Mouse (Mus musculus) liver, postnatal 0 days (tissue): ENCODE data around the gene Eid1. TPM values are rescaled to one million over a fixed set of nuclear protein-coding genes. Genes with fewer than 3 reads are reported as not detected.

Experiments used
- ATAC-seq: fragments of 200-750 bp; cut with Nextera tagmentation; 2 replicates; pipeline ENCODE4 v1.8.0; 2017; ENCODE audit warnings: mild to moderate bottlenecking, moderate library complexity
- DNase-seq: peaks from one replicate; pipeline ENCODE4 v3.0.0-alpha.2; 2016
- H3K27ac ChIP-seq: fragments of 300-500 bp; sonication (generic); 2 replicates; pipeline ENCODE4 v1.5.1; 2014; ENCODE audit warnings: antibody characterized with exemption, moderate library complexity, mild to moderate bottlenecking, low read depth
- H3K27me3 ChIP-seq: fragments of 300-500 bp; sonication (generic); 2 replicates; pipeline ENCODE4 v1.6.1; 2014; ENCODE audit warnings: low read length, control low read depth, mixed read lengths; ENCODE audit not compliant: insufficient read depth
- H3K36me3 ChIP-seq: fragments of 300-500 bp; sonication (generic); replicated peaks from 2 replicates; pipeline ENCODE4 v1.6.1; 2014; ENCODE audit warnings: mild to moderate bottlenecking, control low read depth, low read length, moderate library complexity, mixed read lengths; ENCODE audit not compliant: insufficient read depth
- H3K4me1 ChIP-seq: fragments of 300-500 bp; sonication (generic); 2 replicates; pipeline ENCODE4 v1.6.1; 2014; ENCODE audit warnings: antibody characterized with exemption, mild to moderate bottlenecking, control low read depth; ENCODE audit not compliant: insufficient read depth
- H3K4me2 ChIP-seq: fragments of 300-500 bp; sonication (generic); 2 replicates; pipeline ENCODE4 v1.6.1; 2014; ENCODE audit warnings: low read depth, mild to moderate bottlenecking, low read length, moderate library complexity, mixed read lengths
- H3K4me3 ChIP-seq: fragments of 300-500 bp; sonication (generic); 2 replicates; pipeline ENCODE4 v1.5.1; 2014; ENCODE audit warnings: low read depth, low read length
- H3K9ac ChIP-seq: fragments of 300-500 bp; sonication (generic); replicated peaks from 2 replicates; pipeline ENCODE4 v1.6.1; 2014; ENCODE audit warnings: mild to moderate bottlenecking, moderate library complexity
- H3K9me3 ChIP-seq: fragments of 300-500 bp; sonication (generic); 2 replicates; pipeline ENCODE4 v1.6.1; 2016; ENCODE audit warnings: mild to moderate bottlenecking, control low read depth, low read length, mixed read lengths
- CTCF ChIP-seq: sonication (generic); IDR thresholded peaks from 2 replicates; pipeline ENCODE4 v1.5.1; 2016; ENCODE audit warnings: antibody characterized with exemption, low read depth
- EP300 ChIP-seq: IDR thresholded peaks from 2 replicates; pipeline ENCODE4 v1.6.1; 2016; ENCODE audit warnings: antibody characterized with exemption, low read depth, mild to moderate bottlenecking
- WGBS: fragments of 180-500 bp; shearing (Covaris S2); extraction: QIAGEN DNeasy Blood & Tissue Kit; methylation state at CpG from one replicate; pipeline ENCODE4 v1.1.7; 2014; ENCODE audit not compliant: insufficient replicate concordance; 5-methylcytosine and 5-hydroxymethylcytosine counted together
- polyA plus RNA-seq: library from polyadenylated mRNA; unstranded; fragments of >200 nt; fragmentation: Nextera tagmentation; extraction: Ambion mirVana; gene quantifications from 2 replicates; pipeline ENCODE4 v1.2.1, GENCODE M21; 2015

Gene Eid1
- polyA plus RNA-seq, 1 experiment from 2014 or later: 27.9 TPM

- peak overlapping the region; percentile 42 for H3K4me3 ChIP-seq
- H3K27me3 ChIP-seq: peaks cover 49% of the 10 kb centered on the region
- no peak overlapping the region for H3K27ac ChIP-seq
- no peak for TF ChIP-seq EP300
- no peak for TF ChIP-seq CTCF
- peak overlapping the region; percentile 86 for H3K4me2 ChIP-seq
- 2% methylated on average over 18 of the region's 18 CpGs for WGBS
- no peak for DNase-seq
- H3K36me3 ChIP-seq: no peaks in the 10 kb centered on the region
- no peak overlapping the region; the same call in 1 of the 2 replicates for H3K9ac ChIP-seq
- H3K9me3 ChIP-seq: no peaks in the 10 kb centered on the region
- H3K4me1 ChIP-seq: peaks cover 14% of the 10 kb centered on the region
- ATAC-seq: 0 out of 2 replicates have a peak, but pooled peaks have one; percentile 25
Measured at GRCm38 (mm10) chr2:125723086-125723407, 50.2 kb downstream of the Eid1 start.

GRCm38 (mm10) chr2:125723408-125724085, 50.7 kb downstream of the Eid1 start:
- Histone ChIP-seq H3K9me3 (no peaks in the 10 kb centered on the region), H3K27me3 (peaks cover 49% of the 10 kb centered on the region), H3K9ac (peak overlapping the region; percentile 41; the same call in 1 of the 2 replicates), H3K4me3 (peak overlapping the region; percentile 42), H3K4me1 (peaks cover 14% of the 10 kb centered on the region), H3K27ac (no peak overlapping the region), H3K4me2 (peak overlapping the region; percentile 86), H3K36me3 (no peaks in the 10 kb centered on the region)
- peak; percentile 42 for DNase-seq
- ATAC-seq: peak; percentile 62
- no peak for TF ChIP-seq EP300
- peak; percentile 38 for TF ChIP-seq CTCF
- 1% methylated on average over 34 of the region's 34 CpGs for WGBS

- ATAC-seq (peak; percentile 55; the same call in 1 of the 2 replicates), DNase-seq (peak; percentile 34)
- TF ChIP-seq CTCF (no peak), EP300 (no peak)
- Histone ChIP-seq H3K9ac (peak within 1 kb of the TSS; percentile 41; the same call in 1 of the 2 replicates), H3K4me3 (peak within 1 kb of the TSS; percentile 42), H3K4me2 (peak within 1 kb of the TSS; percentile 86), H3K36me3 (no peaks in the 10 kb centered on the region), H3K9me3 (no peaks in the 10 kb centered on the region), H3K27me3 (peaks cover 47% of the 10 kb centered on the region), H3K27ac (no peak within 1 kb of the TSS), H3K4me1 (peaks cover 14% of the 10 kb centered on the region)
- WGBS: 2% methylated on average over 15 of the region's 15 CpGs
Measured at GRCm38 (mm10) chr2:125724086-125724430, 51.2 kb downstream of the Eid1 start, which contains the start of gene Shc4. Gene Shc4 (minus strand): TSS chr2:125724148.

Other genes with a start within 250 kb of the Eid1 start
- gene Gm9913, start 168.0 kb upstream of the Eid1 start, polyA plus RNA-seq: 0.05 TPM in 1 of 2 replicates, not detected in the other
- 1.3 TPM in 2 replicates for gene Fbn1, start 165.1 kb upstream of the Eid1 start, polyA plus RNA-seq
- gene Cep152, start 48.0 kb upstream of the Eid1 start, polyA plus RNA-seq: 1.8 and 2.4 TPM in 2 replicates
- 0.26 and 0.32 TPM in 2 replicates for gene Shc4, start 51.1 kb downstream of the Eid1 start, polyA plus RNA-seq
- 5.7 TPM in 2 replicates for gene Secisbp2l, start 109.8 kb downstream of the Eid1 start, polyA plus RNA-seq
- 9.6 and 10.1 TPM in 2 replicates for gene Galk2, start 186.0 kb downstream of the Eid1 start, polyA plus RNA-seq
- gene Cops2, start 186.0 kb downstream of the Eid1 start, polyA plus RNA-seq: 20.4 and 21.5 TPM in 2 replicates